Mouse (Mus musculus) T-helper 17 cell (primary cell): Measurements from ENCODE around the gene Diaph3.

Experiments used
- in situ Hi-C, 2 experiments: fragments of 300-600 bp; cut with MboI, MseI; formaldehyde crosslinking; loops; 1 replicate in 1 of 2; 2 replicates in 1 of 2; pipeline ENCODE4 v1.15.1; 2025; ENCODE audit warnings: high pct_unique_total_duplicates in 2 of 2

Diaph3 gene

DNA sequence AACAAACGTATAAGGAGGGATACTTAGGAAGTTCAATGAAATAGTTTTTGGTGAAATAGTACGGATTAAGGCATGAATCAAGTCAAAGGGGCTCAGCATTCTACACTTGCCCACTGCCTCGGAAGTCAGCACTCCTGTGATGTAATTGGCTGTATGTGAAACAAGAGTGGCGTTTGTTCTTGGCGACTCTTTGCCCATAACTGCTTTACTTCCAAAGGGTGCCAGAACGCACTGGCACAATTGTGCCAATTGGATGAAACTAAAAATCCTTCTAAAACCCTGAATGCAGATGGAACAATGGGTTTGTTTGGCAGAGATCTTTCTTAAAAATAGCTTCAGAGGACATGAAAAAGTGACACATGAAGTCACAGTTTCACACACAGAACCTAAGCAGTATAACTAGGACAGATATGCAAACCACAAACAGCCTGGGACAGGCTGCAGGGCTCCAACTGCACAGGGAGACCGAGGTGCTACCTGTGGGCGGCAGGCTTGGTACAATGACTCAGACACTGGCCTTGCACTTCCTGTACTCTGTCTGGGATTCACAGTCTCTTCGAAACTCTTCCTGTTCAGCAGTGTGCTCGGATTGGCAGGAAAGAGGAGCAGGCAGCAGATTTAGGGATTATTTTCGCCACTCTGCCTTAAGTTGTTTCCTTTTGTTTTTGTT, 279.6 kb downstream of the Diaph3 start:
- in situ Hi-C loops, result no loop called here

- in situ Hi-C loops, result no loop called here
These were observed 293.8 kb downstream of the Diaph3 start for GRCm38 (mm10) chr14:86847154-86847810.

DNA sequence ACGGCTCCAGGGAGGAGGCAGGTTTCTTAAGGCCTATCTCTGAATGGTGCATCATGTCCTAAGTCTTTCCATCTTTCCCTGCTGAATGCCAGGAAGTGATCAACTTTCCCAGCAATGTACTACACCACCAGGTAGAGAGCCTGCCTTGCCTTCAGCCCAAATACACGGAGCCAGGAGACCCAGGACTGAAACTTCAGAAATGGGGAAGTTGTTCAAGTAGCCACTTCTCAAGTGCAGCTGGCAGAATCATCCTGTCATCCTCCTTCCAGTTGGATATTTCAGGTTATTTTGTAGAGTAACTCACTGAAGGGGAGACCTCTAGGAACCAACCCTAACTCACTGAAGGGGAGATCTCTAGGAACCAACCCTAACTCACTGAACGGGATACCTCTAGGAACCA, 297.0 kb downstream of the Diaph3 start:
- in situ Hi-C loops, result no loop called here

- in situ Hi-C loops, result no loop called here
These were observed 303.4 kb downstream of the Diaph3 start for GRCm38 (mm10) chr14:86837642-86838041.

GRCm38 (mm10) chr14:86834851-86835250, 306.2 kb downstream of the Diaph3 start:
- in situ Hi-C loops, result no loop called here

- in situ Hi-C loops, result no loop called here
These were observed 306.8 kb downstream of the Diaph3 start for GRCm38 (mm10) chr14:86834269-86834668.

DNA sequence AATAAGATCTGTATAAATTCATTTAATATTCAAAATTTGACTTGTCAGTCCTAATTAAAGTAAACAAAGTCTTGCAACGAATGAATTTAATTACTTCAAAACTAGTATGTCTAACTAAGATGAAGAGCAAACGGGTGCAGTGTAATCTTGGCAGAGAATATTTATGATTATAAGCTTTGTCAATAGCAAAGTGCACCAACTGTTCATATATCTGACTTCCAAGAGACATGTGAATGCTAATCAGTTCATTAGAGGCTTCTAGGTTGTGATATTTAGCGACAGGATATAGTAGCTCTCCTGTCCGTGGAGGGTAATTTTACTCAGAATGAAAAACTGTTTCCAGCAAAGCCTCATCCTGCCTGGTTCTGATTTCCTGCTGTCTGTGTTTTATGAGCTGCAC, 308.0 kb downstream of the Diaph3 start:
- in situ Hi-C loops, result no loop called here

- in situ Hi-C loops, result no loop called here
These were observed 324.8 kb downstream of the Diaph3 start for GRCm38 (mm10) chr14:86816246-86816645.

- in situ Hi-C loops, result no loop called here
These were observed 352.0 kb downstream of the Diaph3 start for GRCm38 (mm10) chr14:86788880-86789641.

GRCm38 (mm10) chr14:86786866-86787265, 354.2 kb downstream of the Diaph3 start:
- in situ Hi-C loops, result no loop called here

GRCm38 (mm10) chr14:86781553-86782273, 359.3 kb downstream of the Diaph3 start:
- in situ Hi-C loops, result no loop called here

DNA sequence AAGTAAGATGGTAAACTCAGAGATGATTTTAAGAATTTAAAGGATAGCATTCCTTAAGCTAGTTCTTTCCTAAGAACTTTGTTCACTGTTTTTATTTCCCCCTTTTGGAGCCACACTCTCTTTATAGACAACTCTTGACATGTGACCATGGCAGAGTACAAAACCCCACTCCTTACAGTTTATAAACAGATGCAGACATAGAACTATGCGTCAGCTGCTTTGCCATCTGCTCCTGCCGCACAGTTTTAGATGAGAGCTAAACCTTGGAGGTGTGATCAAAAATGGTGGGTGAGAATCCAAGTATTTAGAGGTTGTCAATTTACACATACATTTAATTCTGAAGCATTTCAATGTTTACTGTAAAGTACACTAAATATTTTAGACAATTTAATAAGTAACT, 367.7 kb downstream of the Diaph3 start:
- in situ Hi-C loops, result no loop called here

DNA sequence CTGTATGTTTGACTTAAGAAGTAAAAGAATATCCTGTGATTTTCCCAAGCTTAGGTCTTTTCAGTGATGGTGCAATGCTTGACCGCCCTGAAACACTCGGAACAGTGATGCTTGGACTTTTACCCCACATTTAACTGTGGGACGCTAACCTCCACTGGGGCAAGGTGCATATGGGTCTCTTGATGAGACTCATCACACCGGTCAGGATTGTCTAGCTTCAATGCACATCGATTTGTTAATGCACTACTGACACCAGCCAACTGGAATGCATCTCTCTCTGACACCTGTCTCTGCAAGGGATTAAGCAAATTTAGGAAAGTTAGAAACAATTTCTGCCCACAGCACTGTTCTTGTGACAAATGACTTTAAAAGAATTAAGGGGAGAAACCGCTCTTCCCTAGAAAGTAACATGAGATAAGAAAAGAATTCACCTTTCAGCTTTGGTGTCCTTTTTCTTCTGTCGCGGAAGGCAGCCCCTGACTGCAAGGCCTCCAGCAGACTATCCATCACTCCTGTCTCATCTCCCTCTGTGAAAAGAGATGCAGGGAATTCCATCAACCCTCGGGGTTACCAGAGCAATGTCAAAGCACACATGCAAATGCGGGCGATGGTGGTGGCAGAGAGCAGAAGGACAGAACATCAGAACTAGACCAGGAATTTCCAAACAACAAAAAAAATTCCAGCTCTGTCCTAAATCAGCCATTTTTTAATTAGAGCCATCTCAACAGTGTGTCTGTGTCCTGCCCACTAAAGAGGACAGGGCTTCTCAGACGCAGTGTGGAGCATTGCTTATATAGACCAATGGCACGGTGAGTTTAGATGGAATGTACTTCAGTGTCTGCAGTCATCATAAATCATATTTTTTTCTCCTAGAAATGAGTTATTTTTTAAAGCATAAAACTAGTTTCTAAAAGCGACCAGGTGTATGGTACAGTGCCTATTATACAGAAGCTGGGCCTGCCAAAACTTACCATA, 368.6 kb downstream of the Diaph3 start:
- in situ Hi-C loops, result no loop called here

- in situ Hi-C loops, result no loop called here
These were observed 376.7 kb downstream of the Diaph3 start for GRCm38 (mm10) chr14:86764286-86764685.

DNA sequence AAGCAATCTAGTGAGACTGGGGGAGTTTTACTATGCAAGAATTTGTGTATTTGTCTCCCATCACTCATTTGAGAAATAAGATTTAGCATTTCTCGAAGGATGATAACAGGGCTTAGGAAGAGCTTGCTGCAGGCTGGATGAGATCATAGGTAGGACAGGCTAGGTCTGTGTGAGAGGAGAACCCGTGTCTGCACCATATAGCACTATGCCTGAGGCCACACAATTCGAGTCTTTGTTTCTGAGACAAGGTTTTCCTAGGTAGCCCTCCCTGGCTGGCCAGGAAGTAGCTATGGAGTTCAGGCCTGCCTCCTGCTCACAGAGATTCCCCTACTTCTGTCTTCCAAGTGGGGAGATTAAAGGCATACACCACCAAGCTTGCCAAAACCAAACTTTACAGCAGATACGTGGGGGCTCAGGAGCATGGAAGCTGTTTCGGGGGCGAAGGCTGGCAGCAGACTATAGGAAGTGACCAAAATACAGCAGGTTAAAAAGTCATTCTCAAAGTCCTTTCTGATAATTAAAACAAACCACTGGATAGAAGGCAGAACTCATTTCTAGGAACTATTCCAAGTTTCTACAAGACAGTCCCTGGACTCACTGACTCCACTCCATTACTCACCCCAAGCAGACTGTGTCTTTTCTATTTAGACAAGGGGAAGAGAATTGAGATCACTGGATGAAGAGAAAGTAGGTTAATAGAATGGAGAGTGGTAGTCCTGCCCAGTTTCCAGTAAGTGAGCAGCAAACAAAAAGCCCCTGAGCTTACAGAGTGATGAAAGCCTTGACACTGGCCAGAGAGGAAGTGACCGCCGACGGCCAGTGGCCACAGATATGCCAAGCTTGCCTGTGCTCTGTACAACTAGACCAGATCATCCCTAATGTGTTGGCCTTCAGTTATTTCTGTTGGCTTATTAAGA, 383.2 kb downstream of the Diaph3 start:
- in situ Hi-C loops, result no loop called here

DNA sequence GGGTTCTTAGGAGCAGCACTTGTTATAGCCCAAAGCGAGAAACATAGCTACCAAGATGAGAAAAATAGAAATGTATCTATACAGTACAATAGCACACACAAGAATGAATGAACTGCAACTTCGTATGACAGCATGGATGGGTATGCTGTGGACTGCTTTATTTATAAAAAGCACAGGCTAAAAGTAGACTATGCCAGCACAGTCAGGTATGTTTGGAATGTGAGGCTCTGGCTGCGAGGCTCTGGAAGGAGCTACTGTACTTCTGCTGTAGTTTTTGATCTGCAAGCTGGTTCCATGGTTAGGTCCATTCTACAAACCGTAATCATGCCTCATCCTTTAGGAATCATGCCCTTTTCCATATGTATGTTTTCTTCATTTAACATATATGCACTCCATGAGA, 383.9 kb downstream of the Diaph3 start:
- in situ Hi-C loops, result no loop called here

GRCm38 (mm10) chr14:86750351-86750750, 390.7 kb downstream of the Diaph3 start:
- in situ Hi-C loops, result no loop called here

- in situ Hi-C loops, result no loop called here
These were observed 391.6 kb downstream of the Diaph3 start for GRCm38 (mm10) chr14:86749425-86749824.

GRCm38 (mm10) chr14:86748876-86749275, 392.2 kb downstream of the Diaph3 start:
- in situ Hi-C loops, result no loop called here

GRCm38 (mm10) chr14:86744523-86744922, 396.5 kb downstream of the Diaph3 start:
- in situ Hi-C loops, result no loop called here
